Mouse (Mus musculus): ENCODE results near the gene Krt17. TPM values are rescaled to one million over a fixed set of nuclear protein-coding genes. Genes with fewer than 3 reads are reported as not detected.

The Krt17 gene
- polyA plus RNA-seq, 1 experiment from 2014 or later = 41.6 TPM

GRCm38 (mm10) chr11:100208542-100208941 lies 52.3 kb downstream of the Krt17 start:
- 58% methylated on average over 6 of the region's 6 CpGs for WGBS
- Histone ChIP-seq H3K27me3 (0 out of 2 replicates have a peak, but pooled peaks cover 3% of the 10 kb centered on the region), H3K9me3 (no peaks in the 10 kb centered on the region), H3K4me2 (no peak overlapping the region), H3K27ac (0 out of 2 replicates have a peak overlapping the region, but pooled peaks have one; percentile 35), H3K9ac (replicated peaks) (no peak overlapping the region), H3K4me1 (replicated peaks) (no peaks in the 10 kb centered on the region), H3K36me3 (no peaks in the 10 kb centered on the region), H3K4me3 (replicated peaks) (no peak overlapping the region)
- ATAC-seq (ENCODE audit: insufficient number of reproducible peaks, insufficient read depth, low FRiP score, low TSS enrichment, low read depth) = no peak

DNA sequence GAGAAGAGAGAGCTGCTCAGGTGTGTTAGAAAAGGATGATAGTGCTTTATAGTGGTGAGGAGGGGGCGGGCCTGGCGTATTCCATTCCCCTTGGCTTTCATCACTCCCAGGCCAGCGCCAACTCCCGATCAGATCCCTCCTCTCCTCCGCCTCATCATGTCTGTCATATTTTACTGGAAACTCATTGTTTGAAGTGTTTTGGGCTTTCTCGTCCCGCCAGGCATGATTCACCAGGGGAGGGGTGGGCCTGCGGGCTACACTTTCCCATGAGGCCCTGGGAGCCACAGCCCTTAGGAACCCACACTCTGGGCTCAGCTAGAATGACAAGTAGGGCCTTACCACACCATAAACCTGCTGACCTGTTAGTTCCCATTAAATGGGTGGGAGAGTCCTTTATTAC lies 53.3 kb downstream of the Krt17 start, which contains the start of gene Krt14:
Gene Krt14, minus strand, starts transcription at position 51 of the 400 bp plus-strand sequence.
- WGBS = 87% methylated on average over 8 of the region's 8 CpGs
- Histone ChIP-seq H3K27me3 (0 out of 2 replicates have a peak, but pooled peaks cover 3% of the 10 kb centered on the region), H3K27ac (peak within 1 kb of the TSS; percentile 35; the same call in 1 of the 2 replicates), H3K4me1 (replicated peaks) (no peaks in the 10 kb centered on the region), H3K4me2 (no peak within 1 kb of the TSS), H3K36me3 (no peaks in the 10 kb centered on the region), H3K9me3 (no peaks in the 10 kb centered on the region), H3K9ac (replicated peaks) (no peak within 1 kb of the TSS), H3K4me3 (replicated peaks) (no peak within 1 kb of the TSS)
- ATAC-seq (ENCODE audit: insufficient number of reproducible peaks, insufficient read depth, low FRiP score, low TSS enrichment, low read depth) = no peak

Other genes starting within 250 kb of the Krt17 start
- not detected in 2 replicates for gene Krt33a, start 244.8 kb downstream of the Krt17 start, polyA plus RNA-seq (2016; fragmentation: Nextera tagmentation; extraction: Ambion mirVana)
- gene Krt33b, start 231.2 kb downstream of the Krt17 start, polyA plus RNA-seq (2016; fragmentation: Nextera tagmentation; extraction: Ambion mirVana) = 0.18 and 0.27 TPM in 2 replicates
- gene Krt34, start 219.5 kb downstream of the Krt17 start, polyA plus RNA-seq (2016; fragmentation: Nextera tagmentation; extraction: Ambion mirVana) = not detected in 2 replicates
- not detected in 2 replicates for gene Krt31, start 210.5 kb downstream of the Krt17 start, polyA plus RNA-seq (2016; fragmentation: Nextera tagmentation; extraction: Ambion mirVana)
- gene Krt32, start 172.8 kb downstream of the Krt17 start, polyA plus RNA-seq (2016; fragmentation: Nextera tagmentation; extraction: Ambion mirVana) = not detected in 2 replicates
- gene Krt35, start 164.8 kb downstream of the Krt17 start, polyA plus RNA-seq (2016; fragmentation: Nextera tagmentation; extraction: Ambion mirVana) = 0.28 and 0.70 TPM in 2 replicates
- gene Krt36, start 155.4 kb downstream of the Krt17 start, polyA plus RNA-seq (2016; fragmentation: Nextera tagmentation; extraction: Ambion mirVana) = 0.13 and 0.16 TPM in 2 replicates
- gene Krt13, start 139.5 kb downstream of the Krt17 start, polyA plus RNA-seq (2016; fragmentation: Nextera tagmentation; extraction: Ambion mirVana) = not detected in 2 replicates
- 42.4 and 61.2 TPM in 2 replicates for gene Krt15, start 125.1 kb downstream of the Krt17 start, polyA plus RNA-seq (2016; fragmentation: Nextera tagmentation; extraction: Ambion mirVana)
- 8.4 and 8.7 TPM in 2 replicates for gene Krt19, start 112.4 kb downstream of the Krt17 start, polyA plus RNA-seq (2016; fragmentation: Nextera tagmentation; extraction: Ambion mirVana)
- not detected in 2 replicates for gene Krt9, start 67.8 kb downstream of the Krt17 start, polyA plus RNA-seq (2016; fragmentation: Nextera tagmentation; extraction: Ambion mirVana)
- gene Krt14, start 53.5 kb downstream of the Krt17 start, polyA plus RNA-seq (2016; fragmentation: Nextera tagmentation; extraction: Ambion mirVana) = 144 and 160 TPM in 2 replicates
- gene Krt16, start 12.1 kb downstream of the Krt17 start, polyA plus RNA-seq (2016; fragmentation: Nextera tagmentation; extraction: Ambion mirVana) = not detected in 2 replicates
- gene Krt42, start 8.8 kb upstream of the Krt17 start, polyA plus RNA-seq (2016; fragmentation: Nextera tagmentation; extraction: Ambion mirVana) = not detected in 2 replicates
- gene Eif1, start 58.9 kb upstream of the Krt17 start, polyA plus RNA-seq (2016; fragmentation: Nextera tagmentation; extraction: Ambion mirVana) = 1,407 and 1,429 TPM in 2 replicates
- gene Gast, start 73.4 kb upstream of the Krt17 start, polyA plus RNA-seq (2016; fragmentation: Nextera tagmentation; extraction: Ambion mirVana) = not detected in 2 replicates
- 1.5 and 2.1 TPM in 2 replicates for gene Hap1, start 95.1 kb upstream of the Krt17 start, polyA plus RNA-seq (2016; fragmentation: Nextera tagmentation; extraction: Ambion mirVana)
- 44.1 and 49.3 TPM in 2 replicates for gene Jup, start 136.7 kb upstream of the Krt17 start, polyA plus RNA-seq (2016; fragmentation: Nextera tagmentation; extraction: Ambion mirVana)
- 54.3 and 58.3 TPM in 2 replicates for gene P3h4, start 153.8 kb upstream of the Krt17 start, polyA plus RNA-seq (2016; fragmentation: Nextera tagmentation; extraction: Ambion mirVana)
- gene Fkbp10, start 154.7 kb upstream of the Krt17 start, polyA plus RNA-seq (2016; fragmentation: Nextera tagmentation; extraction: Ambion mirVana) = 101 and 118 TPM in 2 replicates
- gene Nt5c3b, start 180.8 kb upstream of the Krt17 start, polyA plus RNA-seq (2016; fragmentation: Nextera tagmentation; extraction: Ambion mirVana) = 173 and 183 TPM in 2 replicates
- 1.0 and 1.1 TPM in 2 replicates for gene Klhl10, start 180.9 kb upstream of the Krt17 start, polyA plus RNA-seq (2016; fragmentation: Nextera tagmentation; extraction: Ambion mirVana)
- 14.1 and 15.4 TPM in 2 replicates for gene Klhl11, start 211.7 kb upstream of the Krt17 start, polyA plus RNA-seq (2016; fragmentation: Nextera tagmentation; extraction: Ambion mirVana)

All from limb, embryonic 12.5 days (tissue).